Mouse (Mus musculus) forebrain, embryonic 14.5 days (tissue): ENCODE measurements around the gene Ipo4. TPM values are rescaled to one million over a fixed set of nuclear protein-coding genes. Genes with fewer than 3 reads are reported as not detected.

Source experiments
- ATAC-seq: fragments of 200-750 bp; cut with Nextera tagmentation; 2 replicates; pipeline ENCODE4 v1.8.0; 2017; ENCODE audit warnings: mild to moderate bottlenecking, moderate library complexity
- DNase-seq: peaks from one replicate; pipeline ENCODE4 v3.0.0-alpha.2; 2015; ENCODE audit warnings: low spot score
- H3K27ac ChIP-seq: fragments of 300-500 bp; sonication (generic); 2 replicates; pipeline ENCODE4 v1.5.1; 2014; ENCODE audit warnings: low read depth, mild to moderate bottlenecking, control low read depth, low read length, moderate library complexity
- H3K27me3 ChIP-seq: fragments of 300-500 bp; sonication (generic); replicated peaks from 2 replicates; pipeline ENCODE4 v1.6.1; 2014; ENCODE audit warnings: low read length, control low read depth, mixed read lengths; ENCODE audit not compliant: control insufficient read depth, insufficient read depth
- H3K36me3 ChIP-seq: fragments of 300-500 bp; sonication (generic); 2 replicates; pipeline ENCODE4 v1.6.1; 2014; ENCODE audit warnings: low read length, control low read depth; ENCODE audit not compliant: control insufficient read depth, insufficient read depth
- H3K4me1 ChIP-seq: fragments of 300-500 bp; sonication (generic); 2 replicates; pipeline ENCODE4 v1.6.1; 2014; ENCODE audit warnings: antibody characterized with exemption, low read length, control low read depth; ENCODE audit not compliant: control insufficient read depth, insufficient read depth
- H3K4me2 ChIP-seq: fragments of 300-500 bp; sonication (generic); 2 replicates; pipeline ENCODE4 v1.6.1; 2014; ENCODE audit warnings: mild to moderate bottlenecking, control low read depth, low read length
- H3K4me3 ChIP-seq: fragments of 300-500 bp; sonication (generic); 2 replicates; pipeline ENCODE4 v1.5.1; 2014; ENCODE audit warnings: low read depth, low read length, control low read depth
- H3K9ac ChIP-seq: fragments of 300-500 bp; sonication (generic); 2 replicates; pipeline ENCODE4 v1.6.1; 2014; ENCODE audit warnings: mild to moderate bottlenecking, low read length, control low read depth, moderate library complexity
- H3K9me3 ChIP-seq: fragments of 300-500 bp; sonication (generic); replicated peaks from 2 replicates; pipeline ENCODE4 v1.6.1; 2016; ENCODE audit warnings: low read length, control low read depth, mixed read lengths; ENCODE audit not compliant: control insufficient read depth
- WGBS: fragments of 180-500 bp; shearing (Covaris S2); extraction: QIAGEN DNeasy Blood & Tissue Kit; methylation state at CpG from one replicate; pipeline ENCODE4 v1.1.7; 2014; 5-methylcytosine and 5-hydroxymethylcytosine counted together
- polyA plus RNA-seq: library from polyadenylated mRNA; unstranded; fragments of >200 nt; fragmentation: Nextera tagmentation; extraction: Ambion mirVana; gene quantifications from 2 replicates; pipeline ENCODE4 v1.2.1, GENCODE M21; 2014

The Ipo4 gene
- polyA plus RNA-seq, 1 experiment from 2014 or later: 80.8 TPM

- H3K4me2 ChIP-seq: peak within 1 kb of the TSS; percentile 89
- peak within 1 kb of the TSS; percentile 94 for H3K9ac ChIP-seq
- ATAC-seq: peak; percentile 95
- no peaks in the 10 kb centered on the region for H3K9me3 ChIP-seq
- peak within 1 kb of the TSS; percentile 88 for H3K27ac ChIP-seq
- H3K36me3 ChIP-seq: peaks cover 9% of the 10 kb centered on the region
- peak; percentile 92 for DNase-seq
- no peaks in the 10 kb centered on the region for H3K27me3 ChIP-seq
- WGBS: under 1% methylated on average over 20 of the region's 32 CpGs
- peak within 1 kb of the TSS; percentile 65 for H3K4me3 ChIP-seq
- H3K4me1 ChIP-seq: peaks cover 6% of the 10 kb centered on the region; the same call in 1 of the 2 replicates
Measured at GRCm38 (mm10) chr14:55577871-55578667, 57.7 kb downstream of the Ipo4 start, which contains the start of gene Psme1. TSS of gene Psme1 (plus strand) at chr14:55578123.

GRCm38 (mm10) chr14:55576376-55576775, 59.4 kb downstream of the Ipo4 start:
- ATAC-seq: no peak
- Histone ChIP-seq H3K9ac (no peak overlapping the region), H3K4me1 (peaks cover 6% of the 10 kb centered on the region; the same call in 1 of the 2 replicates), H3K9me3 (no peaks in the 10 kb centered on the region), H3K36me3 (peaks cover 6% of the 10 kb centered on the region), H3K27ac (no peak overlapping the region), H3K27me3 (no peaks in the 10 kb centered on the region), H3K4me2 (no peak overlapping the region), H3K4me3 (no peak overlapping the region)
- no peak for DNase-seq
- 76% methylated on average over 16 of the region's 16 CpGs for WGBS

GRCm38 (mm10) chr14:55575711-55576110, 60.0 kb downstream of the Ipo4 start:
- ATAC-seq (no peak), DNase-seq (no peak)
- H3K4me1 ChIP-seq: peaks cover 6% of the 10 kb centered on the region; the same call in 1 of the 2 replicates
- no peak overlapping the region for H3K27ac ChIP-seq
- H3K27me3 ChIP-seq: no peaks in the 10 kb centered on the region
- H3K4me2 ChIP-seq: no peak overlapping the region
- H3K9ac ChIP-seq: no peak overlapping the region
- no peaks in the 10 kb centered on the region for H3K9me3 ChIP-seq
- H3K36me3 ChIP-seq: peaks cover 7% of the 10 kb centered on the region; the same call in 1 of the 2 replicates
- no peak overlapping the region for H3K4me3 ChIP-seq
- 82% methylated on average over 13 of the region's 13 CpGs for WGBS

Other genes starting within 250 kb of the Ipo4 start
- 26.8 and 31.1 TPM in 2 replicates for gene Dhrs4, start 157.2 kb downstream of the Ipo4 start, polyA plus RNA-seq
- 21.9 and 26.5 TPM in 2 replicates for gene Carmil3, start 145.3 kb downstream of the Ipo4 start, polyA plus RNA-seq
- 4.5 and 7.4 TPM in 2 replicates for gene Cpne6, start 125.5 kb downstream of the Ipo4 start, polyA plus RNA-seq
- not detected in 2 replicates for gene Nrl, start 111.0 kb downstream of the Ipo4 start, polyA plus RNA-seq
- 10.7 and 11.6 TPM in 2 replicates for gene Pck2, start 95.7 kb downstream of the Ipo4 start, polyA plus RNA-seq
- 130 and 137 TPM in 2 replicates for gene Dcaf11, start 76.0 kb downstream of the Ipo4 start, polyA plus RNA-seq
- not detected in 2 replicates for gene A730061H03Rik, start 75.6 kb downstream of the Ipo4 start, polyA plus RNA-seq
- not detected in 2 replicates for gene Fitm1, start 60.3 kb downstream of the Ipo4 start, polyA plus RNA-seq
- gene Psme1, start 57.8 kb downstream of the Ipo4 start, polyA plus RNA-seq: 192 and 204 TPM in 2 replicates
- 13.9 and 17.6 TPM in 2 replicates for gene Emc9, start 50.7 kb downstream of the Ipo4 start, polyA plus RNA-seq
- gene Psme2, start 44.8 kb downstream of the Ipo4 start, polyA plus RNA-seq: 206 and 213 TPM in 2 replicates
- gene Rnf31, start 44.2 kb downstream of the Ipo4 start, polyA plus RNA-seq: 11.0 and 13.0 TPM in 2 replicates
- gene Irf9, start 32.4 kb downstream of the Ipo4 start, polyA plus RNA-seq: 6.3 and 6.9 TPM in 2 replicates
- 6.5 and 7.0 TPM in 2 replicates for gene Rec8, start 17.9 kb downstream of the Ipo4 start, polyA plus RNA-seq
- 1.8 and 3.4 TPM in 2 replicates for gene Gm49378, start 1.9 kb upstream of the Ipo4 start, polyA plus RNA-seq
- gene Tm9sf1, start 7.8 kb upstream of the Ipo4 start, polyA plus RNA-seq: 56.5 and 57.5 TPM in 2 replicates
- gene Tssk4, start 14.2 kb upstream of the Ipo4 start, polyA plus RNA-seq: 0.17 and 0.20 TPM in 2 replicates
- gene Mdp1, start 24.6 kb upstream of the Ipo4 start, polyA plus RNA-seq: 62.7 and 64.4 TPM in 2 replicates
- 48.7 and 49.6 TPM in 2 replicates for gene Gmpr2, start 36.0 kb upstream of the Ipo4 start, polyA plus RNA-seq
- 622 and 707 TPM in 2 replicates for gene Nedd8, start 36.2 kb upstream of the Ipo4 start, polyA plus RNA-seq
- 30.6 and 37.5 TPM in 2 replicates for gene Tinf2, start 45.9 kb upstream of the Ipo4 start, polyA plus RNA-seq
- gene Tgm1, start 78.0 kb upstream of the Ipo4 start, polyA plus RNA-seq: 0.10 and 0.12 TPM in 2 replicates
- gene Rabggta, start 86.3 kb upstream of the Ipo4 start, polyA plus RNA-seq: 34.2 and 38.3 TPM in 2 replicates
- 83.8 and 84.4 TPM in 2 replicates for gene Dhrs1, start 109.7 kb upstream of the Ipo4 start, polyA plus RNA-seq
- gene Nop9, start 109.7 kb upstream of the Ipo4 start, polyA plus RNA-seq: 36.3 and 36.6 TPM in 2 replicates
- 0.14 TPM in 1 of 2 replicates, not detected in the other for gene Cideb, start 122.5 kb upstream of the Ipo4 start, polyA plus RNA-seq
- 0.07 and 0.14 TPM in 2 replicates for gene Ltb4r2, start 125.5 kb upstream of the Ipo4 start, polyA plus RNA-seq
- gene Ltb4r1, start 130.0 kb upstream of the Ipo4 start, polyA plus RNA-seq: 0.28 TPM in 1 of 2 replicates, not detected in the other
- gene Adcy4, start 148.1 kb upstream of the Ipo4 start, polyA plus RNA-seq: 1.9 and 3.3 TPM in 2 replicates
- 2.4 and 4.1 TPM in 2 replicates for gene Ripk3, start 152.9 kb upstream of the Ipo4 start, polyA plus RNA-seq
- 8.3 and 9.1 TPM in 2 replicates for gene Nfatc4, start 187.2 kb upstream of the Ipo4 start, polyA plus RNA-seq
- 6.2 and 7.4 TPM in 2 replicates for gene Nynrin, start 218.1 kb upstream of the Ipo4 start, polyA plus RNA-seq
- 0.20 and 0.27 TPM in 2 replicates for gene Cbln3, start 248.4 kb upstream of the Ipo4 start, polyA plus RNA-seq
- 4.6 and 5.4 TPM in 2 replicates for gene Khnyn, start 249.0 kb upstream of the Ipo4 start, polyA plus RNA-seq